Mouse (Mus musculus) 416B (cell line): Measurements from ENCODE around the gene Kremen1.

Experiments
- DNase-seq: peaks from one replicate; pipeline ENCODE4 v3.0.0; 2011; ENCODE audit warnings: low read depth

Gene Kremen1

GRCm38 (mm10) chr11:5215401-5216187 is 45.8 kb downstream of the Kremen1 start:
- DNase-seq = no peak

DNA sequence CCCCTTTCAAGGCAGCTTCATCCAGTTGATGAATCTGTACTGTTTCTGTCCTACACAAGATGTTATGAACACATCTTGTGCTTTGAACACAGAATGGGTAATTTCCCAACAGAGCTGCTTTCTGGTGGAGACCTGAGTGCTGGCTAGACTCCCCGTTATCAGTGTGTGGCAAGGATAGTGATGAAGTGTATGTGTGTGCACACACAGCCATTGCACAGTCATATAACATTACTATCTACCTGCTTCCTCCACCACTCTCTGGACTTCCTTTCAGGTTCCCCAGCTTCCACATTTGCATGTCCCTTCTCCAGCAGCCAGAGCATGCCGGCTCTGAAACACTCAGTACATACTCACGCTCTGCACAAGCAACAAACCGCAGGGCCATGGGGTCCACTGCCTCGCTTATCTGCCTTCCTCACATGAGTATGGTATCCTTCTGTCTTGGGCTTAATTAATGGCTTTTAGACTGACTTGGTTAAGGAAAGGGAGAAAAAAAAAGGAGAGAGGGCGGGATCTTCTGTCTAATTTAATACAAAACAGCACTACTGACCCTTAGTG is 46.8 kb downstream of the Kremen1 start:
- no peak for DNase-seq

GRCm38 (mm10) chr11:5203054-5203453 is 58.3 kb downstream of the Kremen1 start:
- no peak for DNase-seq

GRCm38 (mm10) chr11:5201799-5202680 is 59.3 kb downstream of the Kremen1 start:
- DNase-seq = no peak

- no peak for DNase-seq
Observed at GRCm38 (mm10) chr11:5199879-5200278, 61.5 kb downstream of the Kremen1 start.

DNA sequence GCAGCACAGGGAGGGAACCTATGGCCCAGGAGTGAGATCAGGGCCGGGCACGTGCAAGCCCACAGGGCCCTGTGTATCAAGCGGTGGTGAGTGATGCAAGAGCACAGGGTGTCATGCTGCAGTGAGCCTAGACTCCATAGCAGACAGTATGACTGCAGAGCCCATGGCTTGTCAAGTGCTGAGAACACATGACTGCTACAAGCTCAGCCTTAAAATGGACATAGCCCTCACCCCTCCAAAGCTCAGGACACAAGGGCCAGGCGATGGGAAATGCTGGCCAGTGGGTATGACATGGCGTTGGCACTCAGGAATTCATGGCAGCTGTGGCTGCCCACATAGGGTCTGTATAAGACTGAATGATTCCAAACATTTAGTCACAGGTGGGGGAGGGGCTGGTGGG is 64.3 kb downstream of the Kremen1 start:
- no peak for DNase-seq

DNA sequence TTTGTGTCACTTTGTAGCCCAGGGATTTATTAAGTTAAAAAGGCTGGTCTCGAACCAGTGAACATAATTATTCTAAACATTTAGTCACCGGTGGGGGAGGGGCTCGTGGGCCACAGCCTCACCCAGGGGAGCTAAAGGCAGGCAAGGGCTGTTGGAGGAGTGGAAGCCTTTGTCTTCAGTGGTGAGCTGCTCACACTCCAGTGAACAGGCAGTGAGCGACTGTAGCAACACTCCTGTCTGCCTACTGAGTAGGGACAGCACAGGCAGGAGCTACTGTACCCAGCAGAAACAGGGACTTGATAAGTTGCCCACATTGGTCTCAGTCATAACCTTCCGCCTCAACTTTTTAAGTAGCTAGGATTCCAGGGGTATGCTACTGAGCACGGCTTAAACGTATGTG is 64.8 kb downstream of the Kremen1 start:
- DNase-seq = no peak

GRCm38 (mm10) chr11:5193576-5193881 is 67.8 kb downstream of the Kremen1 start:
- no peak for DNase-seq

GRCm38 (mm10) chr11:5192840-5193575 is 68.3 kb downstream of the Kremen1 start:
- DNase-seq = peak; percentile 29

GRCm38 (mm10) chr11:5192084-5192516 is 69.3 kb downstream of the Kremen1 start:
- no peak for DNase-seq

DNA sequence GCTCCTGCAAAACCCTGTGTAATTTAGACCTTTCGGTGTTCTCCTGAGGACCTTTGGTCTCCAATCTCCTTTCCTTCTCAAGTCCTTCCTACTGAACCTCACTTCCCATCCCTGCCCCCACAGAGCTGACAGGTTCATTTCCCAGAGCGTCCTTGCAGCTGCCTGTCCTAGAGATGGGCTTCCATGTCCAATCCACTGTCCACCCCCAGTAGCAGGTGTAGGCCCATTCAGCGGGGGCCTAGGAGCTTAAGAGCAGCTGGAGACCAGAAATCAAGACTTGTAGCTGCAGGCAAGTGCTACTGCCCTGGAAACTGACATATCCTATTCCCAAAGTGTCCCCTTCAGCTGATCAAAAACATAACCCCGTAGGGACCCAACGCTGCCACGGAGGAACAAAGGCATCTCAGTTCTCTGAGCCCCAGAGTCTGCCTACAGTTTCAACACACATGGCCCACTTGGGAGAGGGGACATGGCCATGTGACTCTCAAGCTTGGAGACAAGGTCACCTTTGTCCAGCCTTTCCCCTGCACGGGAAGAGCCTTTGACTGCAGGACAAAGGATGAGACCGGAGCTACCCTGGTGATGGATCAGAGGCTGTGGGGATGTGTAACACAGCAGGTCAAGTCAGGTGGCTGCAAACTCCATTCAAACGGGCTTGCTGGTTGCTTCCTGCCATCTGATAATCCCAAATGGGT is 72.0 kb downstream of the Kremen1 start:
- DNase-seq = no peak

DNA sequence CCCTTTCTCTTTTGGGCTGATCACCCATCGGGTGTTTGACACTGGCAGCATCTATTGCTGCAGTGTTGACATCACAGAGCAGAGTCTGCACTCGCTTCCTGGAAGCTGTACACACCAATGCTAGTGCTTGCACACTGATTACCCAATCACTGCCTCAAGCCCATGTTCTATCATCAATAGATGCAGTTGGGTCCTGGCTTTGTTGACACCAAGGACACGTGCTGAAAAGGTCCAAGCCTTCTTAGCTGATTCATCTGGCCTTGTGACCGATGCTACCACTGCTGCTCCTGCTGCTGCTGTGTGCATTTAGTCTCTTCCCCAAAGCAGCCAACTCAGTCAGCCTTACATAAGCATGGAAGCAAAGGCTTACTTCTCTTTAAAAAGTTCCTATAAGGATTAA is 73.2 kb downstream of the Kremen1 start:
- no peak for DNase-seq

- DNase-seq = no peak
Observed at GRCm38 (mm10) chr11:5184832-5185231, 76.5 kb downstream of the Kremen1 start.

DNA sequence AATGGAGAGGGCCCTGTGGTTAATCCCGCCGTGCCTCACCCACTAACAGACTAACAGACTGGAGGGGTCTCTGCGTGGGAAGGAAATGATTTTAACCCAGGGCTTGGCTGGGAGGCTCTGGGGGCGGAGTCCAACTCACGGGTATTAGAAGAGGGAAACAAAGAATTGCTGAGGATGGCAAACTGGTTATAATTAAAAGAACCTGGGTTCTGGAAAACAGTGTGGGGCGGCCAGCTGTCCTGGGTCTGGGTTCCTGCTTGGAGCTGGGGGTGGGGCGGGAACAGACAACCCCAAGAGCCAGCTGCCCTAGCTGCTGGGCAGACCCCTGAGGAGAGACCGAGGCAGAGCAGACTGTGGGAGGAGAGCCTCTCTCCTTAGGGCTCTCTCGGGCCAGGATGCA is 77.1 kb downstream of the Kremen1 start:
- no peak for DNase-seq

- DNase-seq = peak; percentile 39
Observed at GRCm38 (mm10) chr11:5182870-5183269, 78.5 kb downstream of the Kremen1 start.

DNA sequence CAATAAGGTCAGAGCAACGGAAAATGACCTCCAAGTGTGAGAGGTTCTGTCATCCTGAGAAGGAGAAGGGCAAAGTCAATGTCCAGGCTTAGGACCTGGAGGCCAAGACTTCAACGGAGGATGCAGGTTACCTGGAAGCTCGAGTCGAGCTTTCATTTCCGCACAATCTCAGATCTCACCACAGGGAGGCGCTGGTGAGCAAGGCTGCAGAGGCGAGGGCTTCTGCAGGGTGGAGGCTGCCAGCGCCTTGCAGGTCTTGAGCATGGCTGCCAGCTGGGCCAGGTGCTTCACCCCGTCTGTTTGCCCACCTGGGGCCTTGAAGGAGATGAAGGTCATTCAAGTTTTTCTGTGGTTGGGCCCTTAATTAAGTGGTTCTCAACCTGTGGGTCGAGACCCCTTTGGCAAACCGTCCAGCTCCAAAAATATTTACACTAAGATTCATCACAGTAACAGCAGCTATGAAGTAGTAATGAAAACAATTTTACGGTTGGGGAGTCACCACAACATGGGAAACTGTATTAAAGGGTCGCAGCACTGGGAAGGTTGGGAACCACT is 79.4 kb downstream of the Kremen1 start:
- peak; percentile 74 for DNase-seq

- no peak for DNase-seq
Observed at GRCm38 (mm10) chr11:5179391-5179790, 82.0 kb downstream of the Kremen1 start.

- peak; percentile 86 for DNase-seq
Observed at GRCm38 (mm10) chr11:5177171-5177570, 84.2 kb downstream of the Kremen1 start.

GRCm38 (mm10) chr11:5176685-5177084 is 84.7 kb downstream of the Kremen1 start:
- no peak for DNase-seq

- peak; percentile 35 for DNase-seq
Observed at GRCm38 (mm10) chr11:5175866-5176265, 85.5 kb downstream of the Kremen1 start.

DNA sequence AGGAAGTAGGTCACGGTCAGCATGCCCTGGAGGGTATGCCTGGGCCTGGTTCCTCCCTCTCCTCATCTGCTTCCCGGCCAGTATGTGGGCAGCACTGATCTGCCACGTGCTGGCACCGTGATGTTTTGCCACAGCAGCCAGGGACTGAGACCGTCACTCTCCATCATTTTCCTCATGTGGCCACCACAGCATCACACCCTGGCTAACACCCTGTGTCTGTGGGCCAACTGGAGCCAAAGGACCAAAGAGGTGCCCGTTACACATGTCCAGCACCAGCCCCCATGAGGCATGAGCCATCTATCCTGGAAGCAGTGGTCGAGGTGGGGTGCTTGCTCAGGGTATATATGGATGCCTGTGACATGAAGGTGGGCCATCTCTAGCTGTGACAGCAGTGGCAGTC is 86.2 kb downstream of the Kremen1 start:
- no peak for DNase-seq
